Mouse (Mus musculus) MN1 (cell line): ENCODE measurements around the gene Nexn.

Experiments used
- DNase-seq: peaks from one replicate; pipeline ENCODE4 v3.0.0-alpha.2; 2016; ENCODE audit warnings: low spot score

The Nexn gene

GRCm38 (mm10) chr3:152278431-152278830 is 12.3 kb upstream of the Nexn start:
- DNase-seq, result no peak

- no peak for DNase-seq
Observed at GRCm38 (mm10) chr3:152277912-152278311, 11.8 kb upstream of the Nexn start.

- DNase-seq, result no peak
Observed at GRCm38 (mm10) chr3:152276935-152277334, 10.8 kb upstream of the Nexn start.

GRCm38 (mm10) chr3:152275008-152275407 is 8.9 kb upstream of the Nexn start:
- DNase-seq, result no peak

- DNase-seq, result no peak
Observed at GRCm38 (mm10) chr3:152272974-152273685, 7.0 kb upstream of the Nexn start.

GRCm38 (mm10) chr3:152271876-152272275 is 5.7 kb upstream of the Nexn start:
- no peak for DNase-seq

GRCm38 (mm10) chr3:152271071-152271710 is 5.0 kb upstream of the Nexn start:
- no peak for DNase-seq

- no peak for DNase-seq
Observed at GRCm38 (mm10) chr3:152268099-152268498, 1.9 kb upstream of the Nexn start.

GRCm38 (mm10) chr3:152265351-152266035 is 657 bp downstream of the Nexn start:
- peak; percentile 40 for DNase-seq

- DNase-seq, result no peak
Observed at GRCm38 (mm10) chr3:152264830-152265229, 1.3 kb downstream of the Nexn start.

GRCm38 (mm10) chr3:152264374-152264773 is 1.8 kb downstream of the Nexn start:
- no peak for DNase-seq

GRCm38 (mm10) chr3:152261948-152262347 is 4.2 kb downstream of the Nexn start:
- DNase-seq, result no peak

GRCm38 (mm10) chr3:152261436-152261835 is 4.7 kb downstream of the Nexn start:
- DNase-seq, result no peak

- no peak for DNase-seq
Observed at GRCm38 (mm10) chr3:152260362-152260761, 5.8 kb downstream of the Nexn start.

- peak; percentile 75 for DNase-seq
Observed at GRCm38 (mm10) chr3:152259409-152259808, 6.7 kb downstream of the Nexn start.

- no peak for DNase-seq
Observed at GRCm38 (mm10) chr3:152257528-152257927, 8.6 kb downstream of the Nexn start.

- no peak for DNase-seq
Observed at GRCm38 (mm10) chr3:152250487-152250886, 15.7 kb downstream of the Nexn start.

GRCm38 (mm10) chr3:152247708-152248107 is 18.4 kb downstream of the Nexn start:
- DNase-seq, result no peak

GRCm38 (mm10) chr3:152245273-152245910 is 20.8 kb downstream of the Nexn start:
- DNase-seq, result peak; percentile 32

GRCm38 (mm10) chr3:152243304-152243703 is 22.8 kb downstream of the Nexn start:
- DNase-seq, result no peak

- DNase-seq, result no peak
Observed at GRCm38 (mm10) chr3:152241098-152241497, 25.1 kb downstream of the Nexn start.

- no peak for DNase-seq
Observed at GRCm38 (mm10) chr3:152239592-152239991, 26.6 kb downstream of the Nexn start.

GRCm38 (mm10) chr3:152238836-152239235 is 27.3 kb downstream of the Nexn start:
- DNase-seq, result peak; percentile 26
